Mouse (Mus musculus) limb, embryonic 11.5 days (tissue): ENCODE measurements at regions not wholly inside any gene's neighbourhood (a gene's known extent, or its start where the extent isn't known, plus 50 kb on each side); places are given as distances from the start of the nearest gene placed in this dataset.

Experiments
- ATAC-seq: fragments of 200-750 bp; cut with Nextera tagmentation; 2 replicates; pipeline ENCODE4 v1.8.0; 2017; ENCODE audit warnings: low read depth; ENCODE audit not compliant: insufficient number of reproducible peaks, low FRiP score, low TSS enrichment
- DNase-seq: peaks from one replicate; pipeline ENCODE4 v3.0.0-alpha.2; 2015; ENCODE audit warnings: low spot score
- H3K27ac ChIP-seq: fragments of 300-500 bp; sonication (generic); replicated peaks from 2 replicates; pipeline ENCODE4 v1.5.1; 2014; ENCODE audit warnings: low read depth, mild to moderate bottlenecking, low read length
- H3K27me3 ChIP-seq: fragments of 300-500 bp; sonication (generic); 2 replicates; pipeline ENCODE4 v1.6.1; 2014; ENCODE audit warnings: mild to moderate bottlenecking, low read length, mixed read lengths; ENCODE audit not compliant: control insufficient read depth, insufficient read depth
- H3K36me3 ChIP-seq: fragments of 300-500 bp; sonication (generic); 2 replicates; pipeline ENCODE4 v1.6.1; 2014; ENCODE audit warnings: mild to moderate bottlenecking, low read length, moderate library complexity, mixed read lengths; ENCODE audit not compliant: control insufficient read depth, insufficient read depth
- H3K4me1 ChIP-seq: fragments of 300-500 bp; sonication (generic); 2 replicates; pipeline ENCODE4 v1.6.1; 2014; ENCODE audit warnings: low read length, mixed read lengths; ENCODE audit not compliant: control insufficient read depth, insufficient read depth
- H3K4me2 ChIP-seq: fragments of 300-500 bp; sonication (generic); 2 replicates; pipeline ENCODE4 v1.6.1; 2014; ENCODE audit warnings: low read depth, mild to moderate bottlenecking, moderate library complexity; ENCODE audit not compliant: severe bottlenecking
- H3K4me3 ChIP-seq: fragments of 300-500 bp; sonication (generic); 2 replicates; pipeline ENCODE4 v1.5.1; 2014; ENCODE audit warnings: low read depth, low read length
- H3K9ac ChIP-seq: fragments of 300-500 bp; sonication (generic); 2 replicates; pipeline ENCODE4 v1.6.1; 2014; ENCODE audit warnings: mild to moderate bottlenecking, low read length
- H3K9me3 ChIP-seq: fragments of 300-500 bp; sonication (generic); 2 replicates; pipeline ENCODE4 v1.6.1; 2016; ENCODE audit warnings: low read length; ENCODE audit not compliant: control insufficient read depth
- WGBS: fragments of 180-500 bp; shearing (Covaris S2); extraction: QIAGEN DNeasy Blood & Tissue Kit; methylation state at CpG from one replicate; pipeline ENCODE4 v1.1.7; 2014; 5-methylcytosine and 5-hydroxymethylcytosine counted together

- ATAC-seq, result no peak
Measured at GRCm38 (mm10) chr2:95637533-95637932, 680.4 kb upstream of the Lrrc4c start.

DNA sequence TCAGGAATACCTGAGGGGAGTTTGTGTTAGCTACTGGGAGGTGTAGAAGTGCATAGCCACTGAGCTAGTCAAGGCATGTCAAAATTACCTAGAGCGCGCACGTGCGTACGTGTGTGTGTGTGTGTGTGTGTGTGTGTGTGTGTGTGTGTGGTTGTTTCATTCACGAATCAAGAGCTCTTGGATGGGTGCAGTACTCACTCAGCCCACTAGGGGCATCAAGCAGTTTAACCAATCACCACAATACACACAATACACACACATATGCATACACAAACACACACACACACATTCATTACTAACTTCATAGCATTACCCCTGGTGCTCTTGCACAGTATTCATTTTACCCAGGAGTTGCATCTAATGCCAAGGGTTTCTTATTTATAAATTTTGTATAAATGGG, 643.6 kb upstream of the Lrrc4c start:
- Histone ChIP-seq H3K4me3 (no peak overlapping the region), H3K27ac (no peak overlapping the region), H3K27me3 (no peaks in the 10 kb centered on the region), H3K9ac (no peak overlapping the region), H3K36me3 (no peaks in the 10 kb centered on the region), H3K4me2 (no peak overlapping the region), H3K9me3 (no peaks in the 10 kb centered on the region), H3K4me1 (no peaks in the 10 kb centered on the region)
- DNase-seq, result peak; percentile 34
- ATAC-seq, result no peak
- 93% methylated on average over 6 of the region's 6 CpGs for WGBS

More at GRCm38 (mm10) chr2:95637533-95637932, 680.4 kb upstream of the Lrrc4c start:
- Histone ChIP-seq H3K27ac (no peak overlapping the region), H3K4me2 (no peak overlapping the region), H3K27me3 (no peaks in the 10 kb centered on the region), H3K4me3 (no peak overlapping the region), H3K4me1 (no peaks in the 10 kb centered on the region), H3K9me3 (no peaks in the 10 kb centered on the region), H3K9ac (no peak overlapping the region), H3K36me3 (no peaks in the 10 kb centered on the region)
- WGBS, result 93% methylated on average over 1 of the region's 1 CpGs
- no peak for DNase-seq

- DNase-seq, result no peak
- Histone ChIP-seq H3K27ac (no peak overlapping the region), H3K4me3 (no peak overlapping the region), H3K4me2 (no peak overlapping the region), H3K9me3 (no peaks in the 10 kb centered on the region), H3K9ac (no peak overlapping the region), H3K4me1 (no peaks in the 10 kb centered on the region), H3K36me3 (no peaks in the 10 kb centered on the region), H3K27me3 (no peaks in the 10 kb centered on the region)
- 92% methylated on average over 2 of the region's 2 CpGs for WGBS
- no peak for ATAC-seq
Measured at GRCm38 (mm10) chr2:95715355-95715754, 602.6 kb upstream of the Lrrc4c start.
